Mouse (Mus musculus) neural tube, embryonic 11.5 days (tissue): ENCODE measurements around the gene Spef2. TPM values are rescaled to one million over a fixed set of nuclear protein-coding genes. Genes with fewer than 3 reads are reported as not detected.
"Not testable (repeated sequence)": the region's sequence is repeated elsewhere in the genome, so short reads cannot be mapped to it uniquely, and the experiment has no call there.

Experiments used
- ATAC-seq: fragments of 200-750 bp; cut with Nextera tagmentation; 2 replicates; pipeline ENCODE4 v1.8.0; 2017; ENCODE audit warnings: moderate number of reproducible peaks, mild to moderate bottlenecking, moderate TSS enrichment, moderate library complexity; ENCODE audit not compliant: insufficient read depth, low FRiP score, low TSS enrichment
- DNase-seq: peaks from one replicate; pipeline ENCODE4 v3.0.0-alpha.2; 2015; ENCODE audit warnings: low spot score
- H3K27ac ChIP-seq: fragments of 300-500 bp; sonication (generic); 2 replicates; pipeline ENCODE4 v1.5.1; 2014; ENCODE audit warnings: low read depth, mild to moderate bottlenecking, low read length
- H3K27me3 ChIP-seq: fragments of 300-500 bp; sonication (generic); 2 replicates; pipeline ENCODE4 v1.6.1; 2014; ENCODE audit warnings: mild to moderate bottlenecking, low read length, mixed read lengths; ENCODE audit not compliant: control insufficient read depth, insufficient read depth
- H3K36me3 ChIP-seq: fragments of 300-500 bp; sonication (generic); 2 replicates; pipeline ENCODE4 v1.6.1; 2014; ENCODE audit warnings: mild to moderate bottlenecking, low read length, moderate library complexity, mixed read lengths; ENCODE audit not compliant: control insufficient read depth, insufficient read depth
- H3K4me1 ChIP-seq: fragments of 300-500 bp; sonication (generic); 2 replicates; pipeline ENCODE4 v1.6.1; 2014; ENCODE audit warnings: low read length, mixed read lengths; ENCODE audit not compliant: control insufficient read depth, insufficient read depth
- H3K4me2 ChIP-seq: fragments of 300-500 bp; sonication (generic); 2 replicates; pipeline ENCODE4 v1.6.1; 2014; ENCODE audit warnings: low read depth, mild to moderate bottlenecking, moderate library complexity
- H3K4me3 ChIP-seq: fragments of 300-500 bp; sonication (generic); 2 replicates; pipeline ENCODE4 v1.5.1; 2014; ENCODE audit warnings: low read depth, low read length
- H3K9ac ChIP-seq: fragments of 300-500 bp; sonication (generic); 2 replicates; pipeline ENCODE4 v1.6.1; 2014; ENCODE audit warnings: mild to moderate bottlenecking, low read length
- H3K9me3 ChIP-seq: fragments of 300-500 bp; sonication (generic); 2 replicates; pipeline ENCODE4 v1.6.1; 2016; ENCODE audit warnings: low read length; ENCODE audit not compliant: control insufficient read depth
- WGBS: fragments of 180-500 bp; shearing (Covaris S2); extraction: QIAGEN DNeasy Blood & Tissue Kit; methylation state at CpG from one replicate; pipeline ENCODE4 v1.1.7; 2014; 5-methylcytosine and 5-hydroxymethylcytosine counted together
- polyA plus RNA-seq: library from polyadenylated mRNA; unstranded; fragments of >200 nt; fragmentation: Nextera tagmentation; extraction: Ambion mirVana; gene quantifications from 2 replicates; pipeline ENCODE4 v1.2.1, GENCODE M21; 2014

The Spef2 gene
- 0.19 and 0.20 TPM in 2 replicates for polyA plus RNA-seq

DNA sequence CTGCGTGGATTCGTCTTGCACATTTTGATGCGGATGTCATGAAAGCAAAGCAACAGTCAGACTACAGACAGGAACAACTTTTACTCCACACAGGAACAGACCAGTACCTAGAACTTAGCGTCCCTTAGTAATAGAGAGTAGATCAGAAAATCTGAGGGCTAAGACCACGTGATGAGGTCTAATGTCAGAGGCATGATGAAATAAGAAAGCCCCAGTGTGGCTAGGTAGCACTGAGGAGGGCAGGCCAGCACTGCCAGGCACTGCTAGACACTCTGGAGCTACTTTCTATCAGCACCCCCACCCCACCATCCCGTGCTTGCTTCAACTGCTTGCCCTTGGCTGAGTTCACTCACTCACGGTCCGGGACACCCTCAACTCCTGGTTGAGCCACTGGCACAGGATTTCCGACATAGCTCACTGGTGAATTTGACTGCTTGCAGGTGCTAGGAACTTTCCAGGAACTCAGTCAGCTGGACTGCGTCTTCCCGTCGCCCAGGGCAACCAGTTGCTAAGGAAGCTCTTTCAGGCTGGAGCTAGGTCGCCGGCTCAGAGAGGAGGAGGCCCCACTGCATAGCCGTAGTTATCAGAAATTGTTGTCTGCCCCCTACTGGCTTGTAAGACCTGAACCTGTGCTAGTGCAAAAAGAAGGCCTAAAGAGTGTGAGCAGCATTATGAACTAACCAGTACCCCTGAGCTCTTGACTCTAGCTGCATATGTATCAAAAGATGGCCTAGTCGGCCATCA is at the start of gene Spef2:
Gene Spef2, minus strand, starts transcription at position 510 of the 744 bp plus-strand sequence.
- no peaks in the 10 kb centered on the region for H3K27me3 ChIP-seq
- DNase-seq: peak; percentile 68
- H3K4me1 ChIP-seq: no peaks in the 10 kb centered on the region
- peak within 1 kb of the TSS; percentile 15 for H3K4me3 ChIP-seq
- H3K4me2 ChIP-seq: peak within 1 kb of the TSS; percentile 25
- H3K9me3 ChIP-seq: no peaks in the 10 kb centered on the region
- ATAC-seq: peak; percentile 88
- WGBS: 39% methylated on average over 16 of the region's 16 CpGs
- no peak within 1 kb of the TSS for H3K27ac ChIP-seq
- H3K9ac ChIP-seq: no peak within 1 kb of the TSS
- H3K36me3 ChIP-seq: no peaks in the 10 kb centered on the region

DNA sequence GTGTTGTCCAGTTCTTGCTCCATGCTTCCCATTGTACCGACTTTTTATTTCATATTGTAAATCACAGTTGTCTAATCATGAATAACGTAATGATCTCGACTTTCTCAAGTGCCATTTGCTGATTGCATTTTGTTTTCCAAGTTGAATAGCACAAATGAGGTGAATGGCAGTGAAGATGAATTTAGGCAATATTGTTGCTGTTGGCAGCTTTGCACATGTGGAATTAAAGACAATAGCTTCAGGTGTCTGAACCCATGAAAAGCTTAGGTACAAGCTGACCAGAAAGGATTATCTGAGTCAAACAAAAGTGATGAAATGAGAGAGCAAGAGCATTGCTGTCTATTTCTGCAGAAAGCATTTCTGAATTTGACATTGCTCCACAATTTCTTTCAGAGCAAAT is 45.5 kb upstream of the Spef2 start:
- Histone ChIP-seq H3K27me3 (no peaks in the 10 kb centered on the region), H3K9me3 (no peaks in the 10 kb centered on the region), H3K36me3 (no peaks in the 10 kb centered on the region), H3K9ac (no peak overlapping the region), H3K4me2 (no peak overlapping the region), H3K4me3 (no peak overlapping the region), H3K27ac (no peak overlapping the region), H3K4me1 (no peaks in the 10 kb centered on the region)
- DNase-seq: no peak
- 92% methylated on average over 3 of the region's 3 CpGs for WGBS
- ATAC-seq: no peak

DNA sequence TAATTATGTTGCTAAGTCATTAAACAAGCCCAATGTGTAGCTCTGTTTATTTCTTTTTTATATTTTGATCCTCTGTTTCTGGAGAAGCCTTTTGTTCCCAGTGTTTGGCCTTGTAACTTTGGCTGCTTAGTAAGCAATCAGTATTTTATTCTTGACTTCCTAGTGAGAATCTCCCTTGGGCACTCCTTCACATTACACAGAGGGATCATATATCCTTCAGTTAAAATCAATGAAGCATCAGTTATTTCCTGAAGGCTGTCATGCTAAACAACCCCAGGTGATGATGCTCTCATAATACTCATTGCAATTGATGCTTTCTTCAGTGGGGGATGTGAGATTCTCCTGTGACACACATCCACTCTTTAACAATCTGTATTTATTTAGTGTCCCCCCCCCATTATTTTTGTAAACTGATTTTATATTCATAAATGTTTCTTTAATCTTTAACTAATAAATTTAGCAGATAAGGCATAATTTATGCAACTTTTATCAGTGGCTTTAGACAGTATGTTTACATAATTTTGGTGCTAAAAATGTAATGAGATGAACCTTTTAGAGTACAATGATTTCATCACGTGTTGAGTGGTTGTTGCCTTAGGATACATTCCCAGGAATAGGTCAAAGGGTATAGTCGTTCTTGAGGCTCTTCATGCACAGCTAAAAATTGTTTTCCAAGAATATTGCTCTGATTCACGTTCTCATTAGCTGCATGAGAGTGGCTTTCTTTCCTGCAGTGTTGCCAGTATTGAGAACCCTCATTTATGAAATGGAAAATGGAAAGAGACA is 39.8 kb upstream of the Spef2 start:
- Histone ChIP-seq H3K4me2 (no peak overlapping the region), H3K27ac (no peak overlapping the region), H3K27me3 (no peaks in the 10 kb centered on the region), H3K9me3 (no peaks in the 10 kb centered on the region), H3K9ac (no peak overlapping the region), H3K36me3 (no peaks in the 10 kb centered on the region), H3K4me3 (no peak overlapping the region), H3K4me1 (no peaks in the 10 kb centered on the region)
- ATAC-seq (no peak; the same call in 1 of the 2 replicates), DNase-seq (no peak)
- WGBS: 64% methylated on average over 3 of the region's 3 CpGs

DNA sequence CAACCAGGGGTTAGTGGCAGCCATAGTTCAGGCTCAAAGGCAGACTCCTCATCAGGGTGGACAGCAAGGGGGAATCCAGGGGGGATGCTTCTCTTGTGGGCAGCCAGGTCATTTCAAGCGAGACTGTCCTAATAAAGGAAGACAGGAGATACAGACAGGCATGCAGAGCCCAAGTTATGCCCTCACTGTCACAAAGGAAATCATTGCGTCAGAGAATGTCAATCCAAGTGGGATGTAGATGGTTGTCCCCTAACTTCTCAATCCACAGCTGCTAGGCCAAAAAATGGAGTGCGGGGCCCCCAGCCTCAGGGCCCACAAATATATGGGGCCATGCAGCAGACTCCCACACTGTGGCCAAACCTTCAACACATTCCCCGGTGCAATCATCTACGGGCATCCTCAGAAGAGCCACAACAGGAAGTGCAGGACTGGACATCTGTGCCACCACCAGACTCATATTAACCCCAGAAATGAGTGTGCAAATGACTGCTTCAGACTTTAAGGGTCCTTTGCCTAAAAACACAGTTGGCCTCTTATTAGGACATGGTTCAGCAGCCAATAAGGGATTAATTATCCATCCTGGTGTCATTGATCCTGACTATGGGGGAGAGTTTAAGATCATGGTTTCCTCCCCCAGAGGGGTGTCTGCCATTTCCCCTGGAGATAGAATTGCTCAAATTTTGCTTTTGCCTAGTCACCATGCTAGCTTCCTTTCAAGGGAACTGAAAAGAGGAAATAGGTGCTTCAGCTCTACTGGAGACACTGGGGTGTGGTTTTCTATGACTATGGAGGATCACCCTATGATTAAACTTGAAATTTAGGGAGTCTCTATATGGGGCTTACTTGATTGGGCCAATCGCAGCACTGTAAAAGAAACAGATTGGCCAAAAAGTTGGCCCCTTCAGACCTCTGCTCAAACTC is 25.8 kb upstream of the Spef2 start:
- H3K9me3 ChIP-seq, H3K4me2 ChIP-seq, H3K27me3 ChIP-seq, H3K36me3 ChIP-seq, H3K9ac ChIP-seq, H3K27ac ChIP-seq, DNase-seq, ATAC-seq, H3K4me1 ChIP-seq, H3K4me3 ChIP-seq: not testable (repeated sequence)
- 95% methylated on average over 6 of the region's 6 CpGs for WGBS

DNA sequence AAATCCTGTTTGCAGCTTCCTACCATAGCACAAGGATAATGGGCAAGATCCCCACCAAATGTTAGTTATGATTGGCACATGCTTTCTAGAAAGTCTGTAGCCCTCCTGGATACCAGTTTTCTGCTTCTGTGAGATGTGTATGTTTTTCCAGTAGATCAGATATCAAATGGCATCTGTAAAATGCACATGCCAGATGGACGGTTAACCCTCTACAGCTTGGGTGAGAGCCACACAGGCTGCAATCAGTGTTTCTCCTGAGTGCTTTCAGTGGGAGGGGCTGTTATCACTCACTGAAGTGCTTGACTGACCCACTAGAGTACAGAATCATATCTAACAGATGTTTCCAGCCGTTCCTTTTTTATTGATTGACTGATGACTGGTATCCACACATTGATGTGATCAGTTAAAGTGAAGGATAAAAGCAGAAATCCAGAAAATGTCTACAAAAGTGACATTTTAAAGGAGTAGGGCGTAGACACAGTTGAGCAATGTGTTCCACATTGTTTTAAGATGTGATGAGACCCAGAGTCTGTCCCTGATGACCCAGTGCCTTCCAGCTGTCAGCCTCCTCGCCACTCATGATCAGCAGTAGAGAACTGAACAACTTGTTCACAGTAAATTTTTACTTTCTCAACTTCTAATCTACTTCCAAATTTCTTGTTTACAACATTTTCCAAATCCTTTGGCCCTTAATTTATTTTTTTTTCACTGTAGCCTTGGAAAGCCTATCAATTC is 19.7 kb upstream of the Spef2 start:
- no peaks in the 10 kb centered on the region for H3K27me3 ChIP-seq
- ATAC-seq: no peak
- DNase-seq: no peak
- no peak overlapping the region for H3K4me2 ChIP-seq
- no peaks in the 10 kb centered on the region for H3K4me1 ChIP-seq
- H3K9me3 ChIP-seq: no peaks in the 10 kb centered on the region
- H3K4me3 ChIP-seq: no peak overlapping the region
- H3K27ac ChIP-seq: no peak overlapping the region
- no peak overlapping the region for H3K9ac ChIP-seq
- 63% methylated on average over 4 of the region's 4 CpGs for WGBS
- H3K36me3 ChIP-seq: no peaks in the 10 kb centered on the region

DNA sequence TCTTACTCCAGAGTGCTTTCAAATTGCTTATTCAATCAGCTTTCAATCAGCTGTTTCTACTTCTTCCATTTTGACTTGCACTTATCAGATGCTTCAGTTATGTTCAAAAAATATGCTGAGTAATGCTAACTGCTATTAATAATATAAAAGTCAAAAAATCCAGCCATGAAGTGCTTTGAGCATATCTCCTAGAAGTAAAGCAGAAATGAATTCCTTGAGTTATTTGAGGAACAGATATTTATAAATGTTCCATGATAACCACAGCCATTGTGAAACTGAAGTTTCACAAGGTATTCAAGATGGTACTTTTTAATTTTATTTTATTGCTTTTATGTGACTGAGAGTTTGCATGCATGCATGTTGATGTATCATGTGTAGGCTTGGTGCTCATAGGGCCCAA is 18.4 kb upstream of the Spef2 start:
- no peak for DNase-seq

DNA sequence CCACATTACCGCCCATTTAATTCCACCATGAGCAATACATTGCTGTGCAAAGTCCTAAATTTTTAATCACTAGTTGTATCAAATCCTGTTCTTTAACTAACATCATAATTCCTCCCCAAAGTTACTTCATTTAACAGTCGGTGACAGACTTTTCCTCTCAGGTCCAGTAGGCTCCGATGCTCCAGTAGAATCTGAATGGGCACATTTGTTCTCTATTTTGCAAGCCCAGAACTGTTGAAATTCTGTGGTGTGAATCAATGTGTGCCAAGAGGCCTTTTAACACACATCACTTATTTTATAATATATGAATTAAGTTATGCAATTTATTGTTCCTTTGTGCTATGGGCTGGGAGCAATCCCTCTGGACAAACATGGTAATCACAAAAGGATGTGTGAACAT is 2.3 kb upstream of the Spef2 start:
- WGBS: 92% methylated on average over 3 of the region's 3 CpGs
- Histone ChIP-seq H3K4me2 (no peak overlapping the region), H3K27ac (no peak overlapping the region), H3K4me1 (no peaks in the 10 kb centered on the region), H3K27me3 (no peaks in the 10 kb centered on the region), H3K9ac (no peak overlapping the region), H3K9me3 (no peaks in the 10 kb centered on the region), H3K4me3 (no peak overlapping the region), H3K36me3 (no peaks in the 10 kb centered on the region)
- no peak for DNase-seq
- ATAC-seq: no peak

More for the DNA sequence above, 18.4 kb upstream of the Spef2 start:
- Histone ChIP-seq H3K27ac (no peak overlapping the region), H3K9me3 (no peaks in the 10 kb centered on the region), H3K9ac (no peak overlapping the region), H3K4me3 (no peak overlapping the region), H3K36me3 (no peaks in the 10 kb centered on the region), H3K4me2 (no peak overlapping the region), H3K27me3 (no peaks in the 10 kb centered on the region), H3K4me1 (no peaks in the 10 kb centered on the region)
- ATAC-seq: no peak
